Mouse (Mus musculus): Measurements from ENCODE around the gene Clta.

GRCm38 (mm10) chr4:44073799-44074198 is 69.5 kb downstream of the Clta start:
- TF ChIP-seq ZNF384 (IDR thresholded peaks at IDR 0.05; ENCODE audit: low read depth, low read length), result no peak
- no peak for TF ChIP-seq MAFK (IDR thresholded peaks at IDR 0.05; ENCODE audit: insufficient read depth, low read depth, low read length)
- no peak for TF ChIP-seq ZC3H11A (IDR thresholded peaks at IDR 0.05; ENCODE audit: borderline replicate concordance, low read depth, low read length)
- TF ChIP-seq HCFC1 (IDR thresholded peaks at IDR 0.05; ENCODE audit: borderline replicate concordance, insufficient read depth, low read length), result no peak
